Mouse (Mus musculus): ENCODE data around the gene Best2.
A peak's percentile ranks its signal among the peaks of the same experiment; 100 is the strongest.

Gene Best2

DNA sequence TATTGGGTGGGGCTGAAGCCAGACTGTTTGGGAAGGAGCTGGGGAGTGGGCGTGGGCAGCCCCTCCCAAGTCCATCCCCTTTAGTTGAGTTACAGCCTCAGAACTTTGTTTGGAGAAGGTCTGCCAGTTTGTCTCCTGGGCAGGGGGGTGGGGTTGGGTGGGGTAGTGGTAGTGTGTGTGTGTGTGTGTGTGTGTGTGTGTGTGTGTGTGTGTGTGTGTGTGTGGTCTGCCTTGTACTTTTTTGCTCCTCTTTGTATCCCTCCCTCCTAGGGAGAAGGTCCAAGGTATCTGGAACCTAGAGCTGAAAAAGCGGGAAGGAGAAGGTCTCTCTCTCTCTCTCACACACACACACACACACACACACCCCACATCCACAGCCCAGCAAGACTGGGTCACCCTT lies at the start of gene Best2:
Gene Best2 (minus strand): TSS at position 101 of the 400 bp plus-strand sequence.
- DNase-seq (ENCODE audit: low spot score) = no peak

DNA sequence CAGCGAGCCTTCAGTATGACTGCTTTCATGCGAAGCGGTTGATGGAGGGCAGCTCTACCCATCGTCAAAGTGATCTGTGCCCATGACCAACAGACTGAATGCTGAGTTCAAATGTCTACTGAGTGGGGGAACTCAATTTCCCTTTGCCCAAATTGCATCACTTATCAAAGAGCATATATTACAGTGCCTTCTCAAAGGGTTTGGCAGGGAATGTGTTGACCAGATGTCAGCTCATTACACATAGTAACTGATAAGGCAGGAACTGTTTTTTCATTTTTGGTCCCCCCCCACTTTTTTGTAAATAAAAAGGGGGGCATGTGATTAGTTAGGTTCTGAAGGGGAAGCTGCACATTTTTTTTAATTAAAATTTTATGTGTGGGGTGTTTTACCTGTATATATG lies 48.3 kb upstream of the Best2 start:
- DNase-seq (ENCODE audit: low spot score) = no peak

- peak; percentile 92 for DNase-seq (ENCODE audit: low spot score)
Measured at GRCm38 (mm10) chr8:85059879-85060616, 45.7 kb upstream of the Best2 start, which contains the start of gene Fbxw9. Gene Fbxw9 (plus strand): TSS chr8:85060055.

- DNase-seq (ENCODE audit: low spot score) = no peak
Measured at GRCm38 (mm10) chr8:85057367-85057766, 43.0 kb upstream of the Best2 start.

DNA sequence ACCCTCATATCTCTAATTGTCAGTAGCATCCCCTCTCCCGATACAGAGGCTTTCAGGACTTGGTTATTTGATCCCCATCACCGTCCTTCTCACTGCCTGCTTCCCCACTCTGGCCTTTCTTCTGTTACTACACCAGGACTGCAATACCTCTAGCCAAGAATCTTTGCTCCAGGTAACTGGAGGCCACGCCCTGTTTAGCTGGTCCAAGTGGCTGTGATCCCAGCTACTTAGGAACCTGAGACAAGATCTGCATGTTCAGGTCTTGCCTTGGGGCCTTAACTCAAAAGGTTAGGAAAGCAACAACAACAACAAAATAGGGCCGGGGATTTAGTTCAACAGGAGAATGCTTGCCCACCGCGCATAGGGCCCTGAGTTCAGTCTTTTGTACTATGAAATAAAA lies 29.3 kb upstream of the Best2 start:
- no peak for DNase-seq (ENCODE audit: low spot score)

DNA sequence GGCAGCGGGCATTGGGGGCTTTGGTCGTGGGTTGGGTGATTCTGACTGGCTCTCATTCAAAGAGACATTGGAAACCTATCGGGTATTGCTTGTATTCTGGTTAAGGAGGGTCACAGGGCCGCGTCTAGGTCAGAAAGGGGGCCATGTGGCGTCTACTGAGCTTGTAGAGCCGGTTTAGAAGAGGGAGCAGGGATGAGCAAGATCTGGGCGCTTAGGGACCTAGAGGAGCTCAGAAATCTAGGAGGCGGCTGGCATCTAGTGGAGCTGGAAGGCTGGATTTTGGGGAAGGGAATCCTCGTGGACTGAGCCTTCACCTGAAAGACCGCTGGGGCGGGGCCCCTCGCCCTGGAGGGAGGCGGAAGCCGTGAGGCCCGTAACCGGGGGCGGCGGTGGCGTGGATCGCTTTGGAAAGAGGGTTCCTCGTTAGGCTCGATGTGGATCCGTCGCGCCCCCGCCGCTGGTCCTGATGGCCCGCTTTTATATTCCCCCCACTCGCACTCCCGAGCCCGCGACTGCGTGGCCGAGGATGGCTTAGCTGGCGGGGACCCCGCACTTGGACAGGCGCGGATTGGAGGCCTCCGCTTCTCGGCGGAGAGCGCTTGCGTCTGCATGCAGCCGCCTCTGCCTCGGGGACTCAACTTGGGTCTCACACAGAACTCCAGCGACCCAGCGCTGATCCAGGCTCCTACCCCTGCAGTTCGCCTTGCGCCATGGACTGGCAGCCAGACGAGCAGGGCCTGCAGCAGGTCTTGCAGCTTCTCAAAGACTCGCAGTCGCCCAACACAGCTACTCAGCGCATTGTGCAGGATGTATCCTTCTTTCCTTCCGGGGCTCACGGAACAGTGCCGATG lies 23.6 kb upstream of the Best2 start:
- peak; percentile 26 for DNase-seq (ENCODE audit: low spot score)

DNA sequence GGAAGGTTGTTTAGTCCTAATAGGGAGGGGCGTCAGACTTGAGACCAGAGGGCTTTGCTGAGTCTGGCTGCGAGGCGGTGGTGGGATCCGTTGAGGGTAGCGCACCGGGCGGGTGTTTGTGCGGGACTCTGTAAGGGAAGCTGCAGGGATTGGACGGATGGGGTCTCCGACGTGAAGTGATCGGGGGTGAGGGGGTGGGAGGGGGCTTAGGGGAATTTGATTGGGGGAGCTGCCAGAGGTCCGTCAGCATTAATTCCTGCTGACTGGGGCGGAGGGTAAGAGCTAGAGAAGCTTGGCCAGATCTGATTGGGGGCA lies 23.0 kb upstream of the Best2 start:
- no peak for DNase-seq (ENCODE audit: low spot score)

GRCm38 (mm10) chr8:85036718-85037365 lies 22.5 kb upstream of the Best2 start, which contains the start of gene Tnpo2:
Gene Tnpo2 (plus strand): TSS chr8:85036915.
- peak; percentile 97 for DNase-seq (ENCODE audit: low spot score)

GRCm38 (mm10) chr8:85036381-85036717 lies 22.0 kb upstream of the Best2 start:
- no peak for DNase-seq (ENCODE audit: low spot score)

DNA sequence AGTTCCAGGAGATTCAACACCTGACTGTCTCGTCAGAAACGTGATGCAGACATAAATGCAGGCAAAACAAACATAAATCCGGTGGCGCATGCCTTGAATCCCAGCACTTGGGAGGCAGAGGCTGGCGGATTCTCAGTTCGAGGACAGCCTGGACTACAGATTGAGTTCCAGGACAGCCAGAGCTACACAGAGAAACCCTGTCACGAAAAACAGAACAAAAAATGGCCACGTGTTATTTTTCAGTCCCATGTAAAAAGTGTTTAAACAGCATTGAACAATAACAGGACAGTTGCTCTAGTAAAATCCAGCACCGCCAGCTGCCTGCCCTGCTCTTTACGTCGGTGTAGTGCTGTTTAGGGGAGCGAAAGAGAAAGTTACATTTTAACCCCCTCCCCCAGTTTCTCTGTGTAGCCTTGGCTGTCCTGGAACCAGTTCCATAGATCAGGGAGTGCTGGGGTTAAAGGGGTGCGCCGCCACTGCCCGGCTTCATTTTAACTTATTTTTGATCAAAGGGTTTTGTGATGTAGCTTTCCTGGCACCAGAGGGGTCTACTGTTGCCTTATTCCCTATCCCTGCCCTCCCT lies 21.5 kb upstream of the Best2 start:
- DNase-seq (ENCODE audit: low spot score) = no peak

- no peak for DNase-seq (ENCODE audit: low spot score)
Measured at GRCm38 (mm10) chr8:85035165-85035727, 20.9 kb upstream of the Best2 start.

DNA sequence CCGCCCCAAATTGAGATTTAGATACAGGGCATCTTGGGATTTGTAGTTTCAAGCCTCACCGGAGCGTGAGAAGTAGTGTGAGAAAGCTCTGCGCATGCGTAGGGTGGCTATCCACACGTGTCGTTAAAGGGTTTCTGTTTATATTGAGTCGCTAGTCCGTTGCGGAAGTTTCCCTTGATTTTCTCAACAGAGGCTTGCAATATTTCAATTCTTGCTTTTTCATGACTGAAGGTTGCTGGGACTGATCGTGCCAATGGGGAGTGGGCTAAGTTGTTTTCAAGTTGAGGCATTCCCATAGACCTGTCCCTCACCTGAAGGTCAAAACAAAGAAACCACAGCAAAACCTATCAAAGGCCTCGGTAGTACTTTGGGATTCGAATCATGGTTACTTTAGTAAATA lies 20.4 kb upstream of the Best2 start:
- DNase-seq (ENCODE audit: low spot score) = peak; percentile 80

GRCm38 (mm10) chr8:85033867-85034266 lies 19.5 kb upstream of the Best2 start:
- peak; percentile 35 for DNase-seq (ENCODE audit: low spot score)

- no peak for DNase-seq (ENCODE audit: low spot score)
Measured at GRCm38 (mm10) chr8:85032622-85033311, 18.4 kb upstream of the Best2 start.

DNA sequence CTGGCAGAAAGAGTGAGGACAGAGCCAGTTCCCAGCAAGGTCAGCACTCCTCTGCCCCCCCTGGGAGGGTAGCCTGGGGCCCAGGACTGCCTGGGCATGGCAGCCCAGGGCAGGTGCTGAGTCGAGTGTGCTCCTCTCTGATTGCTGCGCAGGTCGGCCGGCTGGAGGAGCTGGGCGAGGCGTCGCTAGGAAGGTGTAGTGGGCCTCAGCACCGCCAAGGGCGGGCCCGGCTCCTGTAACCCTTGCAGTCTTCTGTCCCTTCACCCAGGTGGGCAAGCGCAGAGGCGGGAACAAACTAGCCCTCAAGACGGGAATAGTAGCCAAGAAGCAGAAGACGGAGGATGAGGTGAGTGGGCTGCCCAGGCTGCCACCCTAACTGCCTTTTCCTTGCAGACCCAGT lies 14.9 kb upstream of the Best2 start:
- DNase-seq (ENCODE audit: low spot score) = no peak

GRCm38 (mm10) chr8:85027922-85028321 lies 13.6 kb upstream of the Best2 start:
- DNase-seq (ENCODE audit: low spot score) = no peak

DNA sequence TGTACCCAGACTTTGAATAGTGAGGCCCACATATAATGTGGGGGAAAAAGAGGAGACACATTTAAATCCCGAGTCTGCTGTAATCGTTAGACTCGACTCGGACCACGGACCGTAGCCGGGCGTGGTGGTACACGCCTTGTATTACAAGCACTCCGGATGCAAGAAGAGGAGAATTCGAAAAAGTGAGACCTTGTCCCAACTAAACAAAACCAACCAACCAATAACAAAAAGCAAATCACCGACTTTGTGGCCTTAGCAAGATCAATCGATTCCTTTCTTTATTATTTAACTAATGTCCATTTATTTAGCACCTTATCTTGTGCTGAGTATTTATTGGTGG lies 13.2 kb upstream of the Best2 start:
- no peak for DNase-seq (ENCODE audit: low spot score)

DNA sequence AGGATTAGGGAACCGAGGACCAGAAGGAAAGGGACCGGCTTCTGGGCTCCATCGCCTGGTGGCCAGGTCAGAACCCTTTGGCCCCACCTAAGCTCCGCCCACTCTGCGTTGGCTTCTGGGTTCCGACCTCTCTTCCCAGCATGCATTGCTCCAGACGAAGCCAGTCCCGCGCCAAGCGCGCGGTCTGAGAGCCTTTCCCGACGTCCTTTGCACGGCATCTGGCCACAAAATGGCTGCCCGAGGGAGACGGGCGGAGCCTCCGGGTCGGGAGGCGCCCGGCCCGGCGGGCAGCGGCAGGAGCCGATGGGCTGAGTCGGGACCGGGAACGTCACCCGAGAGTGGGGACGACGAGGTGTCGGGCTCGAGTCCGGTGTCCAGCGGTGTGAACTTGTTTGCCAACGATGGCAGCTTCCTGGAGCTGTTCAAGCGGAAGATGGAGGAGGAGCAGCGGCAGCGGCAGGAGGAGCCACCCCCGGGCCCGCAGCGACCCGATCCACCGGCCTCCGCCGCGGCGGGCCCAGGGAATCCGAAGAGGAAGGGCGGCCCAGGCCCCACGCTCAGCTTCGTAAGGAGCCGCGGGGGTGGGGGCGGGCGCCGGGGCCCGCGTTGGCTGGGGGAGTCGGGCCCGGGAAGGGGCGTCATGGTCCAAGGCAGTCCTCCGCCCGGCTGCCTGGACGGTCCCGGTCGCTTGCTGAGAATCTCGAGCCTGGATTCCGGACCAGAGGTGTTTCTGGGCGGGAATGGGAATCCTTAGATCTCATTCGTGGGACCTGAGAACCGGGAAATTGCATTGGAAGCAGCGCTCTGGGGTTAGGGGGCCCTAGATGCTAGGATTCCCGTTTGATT lies 12.6 kb upstream of the Best2 start, which contains the start of gene Trir:
Gene Trir (plus strand): TSS at position 154 of the 846 bp plus-strand sequence.
- peak; percentile 99 for DNase-seq (ENCODE audit: low spot score)

GRCm38 (mm10) chr8:85025098-85025932 lies 11.0 kb upstream of the Best2 start, which contains the start of gene Asna1:
Gene Asna1 (minus strand): TSS chr8:85025281.
- DNase-seq (ENCODE audit: low spot score) = peak; percentile 94

- no peak for DNase-seq (ENCODE audit: low spot score)
Measured at GRCm38 (mm10) chr8:85023846-85024245, 9.5 kb upstream of the Best2 start.

Data from lung, postnatal 25 days (tissue).